Mouse (Mus musculus): ENCODE results near the gene Gphb5.

- TF ChIP-seq CTCF (IDR thresholded peaks at IDR 0.05; ENCODE audit: borderline replicate concordance, insufficient read depth, low read depth, low read length) = no peak
- no peak for TF ChIP-seq POLR2A (IDR thresholded peaks at IDR 0.05; ENCODE audit: borderline replicate concordance, insufficient read depth, low read length)
Measured at GRCm38 (mm10) chr12:75424359-75424758, 7.8 kb upstream of the Gphb5 start.
